Mouse (Mus musculus) embryo, embryonic 10 days (tissue): Measurements from ENCODE around the gene Slc39a5.

Experiments used
- DNase-seq: peaks from one replicate; pipeline ENCODE4 v3.0.0-alpha.2; 2015; ENCODE audit warnings: low spot score

Gene Slc39a5

DNA sequence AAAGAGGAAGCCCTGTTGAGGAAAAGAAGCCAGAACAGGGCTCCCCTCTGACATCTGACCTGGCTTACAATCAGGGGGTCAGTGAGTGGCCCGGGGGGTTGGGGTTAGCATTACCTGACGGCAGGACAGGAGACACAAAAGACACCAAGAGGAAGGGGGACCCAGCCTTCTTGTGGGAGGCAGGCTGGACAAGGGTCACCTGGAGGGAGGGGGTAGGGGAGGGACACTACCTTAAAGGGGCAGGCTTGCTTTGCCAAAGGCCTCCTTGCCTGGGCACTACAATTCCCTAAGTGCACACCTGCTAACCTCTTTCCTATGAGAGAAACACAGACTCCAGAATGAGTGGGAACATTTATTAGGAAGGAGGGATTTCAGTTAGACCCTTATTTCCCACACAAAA is at the start of gene Slc39a5:
Slc39a5 (minus strand) TSS at position 174 of the 400 bp plus-strand sequence.
- no peak for DNase-seq

DNA sequence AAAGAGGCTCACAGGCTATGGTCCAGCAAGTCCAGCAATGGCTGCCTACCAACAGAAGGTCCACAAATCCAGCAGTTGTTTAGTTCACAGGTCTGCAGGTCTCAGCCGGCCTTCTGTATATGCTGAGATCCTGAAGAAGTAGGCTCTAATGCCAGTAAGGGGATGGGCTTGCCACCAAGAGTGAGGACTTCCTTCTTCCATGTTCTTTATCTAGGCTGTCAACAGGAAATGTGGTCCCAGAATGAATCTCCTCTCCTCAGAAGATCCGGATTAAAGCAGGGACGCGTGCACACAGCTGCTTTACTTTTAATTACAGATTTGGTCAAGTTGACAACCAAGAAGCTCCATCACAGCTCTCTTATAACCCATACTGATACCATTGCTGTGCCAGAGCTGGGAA is 44.4 kb upstream of the Slc39a5 start:
- no peak for DNase-seq

DNA sequence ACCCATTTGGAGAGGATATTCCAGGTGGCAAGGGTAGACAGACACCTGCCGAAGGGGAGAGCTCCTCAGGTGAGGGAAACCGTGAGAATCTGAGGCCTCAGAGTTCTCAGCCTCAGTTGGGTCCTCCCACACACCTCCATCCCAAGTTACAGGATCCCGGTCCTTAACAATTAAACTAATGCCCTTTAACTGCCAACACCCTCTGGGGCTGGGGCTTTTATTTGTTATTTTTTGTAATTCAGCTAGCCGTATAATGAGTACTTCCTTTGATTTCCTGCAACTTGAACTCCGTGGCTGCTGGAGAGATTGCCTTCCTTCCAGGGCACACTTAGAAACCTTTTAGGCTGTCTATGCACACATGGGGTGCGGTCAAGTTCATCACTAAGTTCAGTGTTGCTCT is 43.3 kb upstream of the Slc39a5 start:
- DNase-seq = no peak

DNA sequence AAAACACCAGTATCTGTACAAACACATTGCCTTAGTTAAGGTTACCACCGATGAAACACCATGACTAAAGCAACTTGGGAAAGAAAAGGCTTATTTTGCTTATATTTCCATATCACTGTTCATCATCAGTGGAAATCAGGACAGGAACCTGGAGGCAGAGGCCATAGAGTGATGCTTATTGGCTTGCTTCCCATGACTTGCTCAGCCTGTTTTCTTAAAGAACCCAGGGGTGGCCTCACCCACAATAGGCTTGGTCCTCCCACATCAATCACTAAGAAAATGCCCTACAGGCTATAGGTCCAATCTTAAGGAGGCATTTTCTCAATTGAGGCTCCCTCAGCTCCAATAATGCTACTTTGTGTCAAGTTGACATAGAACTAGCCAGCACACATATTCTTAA is 41.7 kb upstream of the Slc39a5 start:
- no peak for DNase-seq

DNA sequence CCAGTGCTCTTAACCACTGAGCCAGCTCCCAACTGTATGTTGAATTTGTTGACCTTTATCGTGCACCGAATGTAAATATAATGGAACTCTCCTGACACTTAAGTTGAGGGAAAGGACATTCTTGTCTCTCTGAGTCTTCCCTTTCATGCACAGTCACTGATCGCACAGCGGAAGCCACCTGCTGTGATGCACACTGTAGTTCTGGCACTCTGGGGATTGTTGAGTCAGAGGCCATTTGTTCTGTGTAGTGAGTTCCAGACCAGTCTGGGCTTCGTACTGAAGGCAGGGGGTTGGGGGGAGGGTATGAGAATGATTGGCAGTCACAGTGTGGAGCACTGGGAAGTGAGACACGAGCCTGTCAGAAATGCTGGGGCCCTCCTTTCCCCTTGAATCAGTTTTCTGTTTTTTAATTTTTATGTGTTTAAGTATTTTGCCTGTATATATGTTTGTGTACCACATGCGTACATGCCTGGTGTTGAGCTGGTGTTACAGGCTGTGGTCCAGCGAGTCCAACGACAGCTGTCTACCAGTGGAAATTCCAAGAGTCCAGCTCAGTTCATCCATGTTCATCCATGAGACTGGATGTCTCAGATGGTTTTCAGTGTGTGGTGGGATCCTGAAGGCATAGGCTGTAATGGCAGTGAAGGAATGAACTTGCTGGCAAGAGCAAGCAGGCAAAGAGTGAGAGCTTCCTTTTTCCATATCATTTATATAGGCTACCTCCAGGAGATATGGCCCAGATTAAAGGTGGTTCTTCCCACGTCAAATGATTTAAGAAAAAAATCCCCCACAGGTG is 40.5 kb upstream of the Slc39a5 start:
- no peak for DNase-seq

DNA sequence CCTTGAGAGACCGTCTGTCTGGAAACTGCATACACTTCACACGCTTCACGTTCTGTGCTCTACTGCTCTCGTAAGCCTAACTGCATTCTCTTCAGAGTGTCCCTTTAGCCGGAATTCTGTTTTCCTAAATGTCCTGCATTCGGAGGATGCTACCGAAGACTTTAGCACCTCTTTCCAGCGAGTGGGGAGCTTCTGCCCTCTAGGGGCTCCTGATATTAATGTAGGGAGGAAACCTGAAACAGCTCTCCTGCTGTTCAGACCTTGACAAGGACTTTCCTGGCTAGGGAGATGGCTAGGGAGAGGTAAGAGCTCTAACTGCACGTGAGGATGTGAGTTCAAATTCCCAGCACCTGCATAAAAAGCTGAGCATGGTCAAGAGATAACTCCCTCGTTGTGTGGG is 39.4 kb upstream of the Slc39a5 start:
- peak; percentile 20 for DNase-seq

DNA sequence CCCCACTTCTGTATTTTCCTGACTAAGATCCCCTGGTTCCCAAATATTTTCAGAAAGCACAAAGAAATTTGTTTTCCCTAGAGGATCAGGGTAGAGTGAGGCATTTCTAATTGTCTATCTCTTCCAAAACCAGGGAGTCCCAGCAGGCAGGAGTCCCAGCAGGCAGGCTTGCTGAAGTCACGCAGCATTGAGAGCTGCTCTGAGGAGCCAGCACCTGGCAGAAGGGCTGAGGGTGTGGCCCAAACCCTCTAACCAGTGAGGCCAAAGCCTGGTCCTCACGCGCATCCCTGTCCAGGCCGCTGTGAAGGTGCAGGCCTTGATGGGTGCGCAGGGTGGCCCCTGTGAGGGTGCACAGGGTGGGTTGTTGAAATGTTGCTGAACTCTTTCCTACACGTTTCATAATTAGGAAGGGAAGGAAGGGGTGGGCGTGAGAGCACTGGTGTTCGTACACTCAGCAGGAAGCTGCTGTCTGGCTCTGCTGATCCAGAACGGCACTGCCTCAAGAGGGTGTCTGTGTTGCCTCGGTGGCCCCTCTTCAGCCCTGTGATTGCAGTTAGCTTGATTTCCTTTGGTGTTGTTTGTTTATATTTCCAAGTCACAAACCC is 37.7 kb upstream of the Slc39a5 start:
- no peak for DNase-seq

DNA sequence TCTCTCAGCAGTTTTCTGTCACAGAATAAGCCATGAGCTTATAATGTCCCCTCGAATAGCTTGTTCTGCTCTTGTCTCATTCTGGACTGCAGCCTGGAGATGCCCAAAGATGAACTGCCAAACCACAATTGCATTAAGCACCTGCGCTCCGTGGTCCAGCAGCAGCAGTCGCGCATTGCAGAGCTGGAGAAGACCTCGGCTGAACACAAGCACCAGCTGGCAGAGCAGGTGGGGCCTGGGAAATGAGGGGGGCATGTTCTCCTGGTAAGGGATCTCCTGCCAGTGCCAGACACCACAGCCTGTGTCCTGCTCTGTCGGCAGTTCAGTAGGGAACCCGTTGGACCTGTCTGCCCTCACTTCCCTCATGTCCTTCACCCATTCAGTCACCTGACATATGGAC is 35.3 kb upstream of the Slc39a5 start:
- no peak for DNase-seq

DNA sequence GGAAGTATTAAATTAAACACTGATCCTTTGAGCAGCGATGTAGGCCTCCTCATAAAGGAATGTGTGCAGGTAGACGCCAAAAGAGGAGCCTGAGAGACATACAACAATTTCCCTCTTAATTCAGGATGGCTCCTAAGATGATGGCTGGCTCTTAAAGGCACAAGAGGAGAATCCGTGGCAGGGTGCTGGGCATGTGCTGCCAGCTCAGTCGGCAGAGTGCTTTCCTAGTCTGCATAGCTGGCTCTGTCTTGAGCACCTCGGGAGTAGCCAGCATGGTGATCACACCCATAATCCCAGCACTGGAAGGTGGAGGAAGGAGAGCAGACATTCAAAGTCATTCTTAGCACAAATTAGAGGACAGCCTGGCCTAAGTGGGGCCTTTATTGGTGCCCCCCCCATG is 34.8 kb upstream of the Slc39a5 start:
- no peak for DNase-seq

DNA sequence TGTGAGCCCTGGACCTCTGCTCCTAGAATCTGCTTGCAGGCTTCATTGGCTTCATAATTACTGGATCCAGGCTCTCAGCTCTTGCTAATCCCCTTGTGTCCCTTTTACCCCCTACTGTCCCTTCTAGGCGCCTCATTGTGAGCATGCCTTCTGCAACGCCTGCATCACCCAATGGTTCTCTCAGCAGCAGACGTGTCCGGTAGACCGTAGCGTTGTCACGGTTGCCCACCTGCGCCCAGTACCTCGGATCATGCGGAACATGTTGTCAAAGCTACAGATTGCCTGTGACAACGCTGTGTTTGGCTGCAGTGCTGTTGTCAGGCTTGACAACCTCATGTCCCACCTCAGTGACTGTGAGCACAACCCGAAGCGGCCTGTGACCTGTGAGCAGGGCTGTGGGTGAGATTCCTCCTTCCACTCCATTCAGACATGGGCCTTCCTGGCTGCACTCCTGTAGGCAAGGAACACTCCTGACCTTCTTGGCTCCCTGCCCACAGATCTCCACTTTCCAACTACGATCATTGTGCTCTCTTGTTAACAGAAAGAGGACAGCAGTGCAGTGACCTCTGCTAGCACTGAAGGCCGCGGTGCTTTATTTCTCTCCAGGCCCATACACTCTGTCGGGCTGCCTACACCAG is 34.3 kb upstream of the Slc39a5 start:
- DNase-seq = no peak

DNA sequence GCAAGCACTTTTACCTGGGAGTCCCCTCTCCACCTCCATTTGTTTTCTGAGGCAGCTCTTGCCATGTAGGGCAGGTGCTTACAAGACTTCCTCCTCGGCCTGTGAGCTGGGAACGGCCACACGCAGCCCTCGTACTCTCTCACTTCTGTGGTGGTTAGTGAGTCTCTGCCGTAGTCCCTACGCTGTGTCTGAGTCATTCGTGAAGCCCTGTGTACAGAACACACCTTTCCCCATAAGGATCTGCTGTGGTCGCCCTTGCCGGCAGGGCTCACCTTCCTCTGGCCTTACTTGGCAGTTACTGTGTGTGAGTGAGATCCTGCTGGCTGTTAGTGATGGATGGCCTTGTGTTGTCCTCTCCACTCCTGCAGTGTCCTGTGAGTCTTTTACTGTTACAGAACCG is 33.7 kb upstream of the Slc39a5 start:
- no peak for DNase-seq

DNA sequence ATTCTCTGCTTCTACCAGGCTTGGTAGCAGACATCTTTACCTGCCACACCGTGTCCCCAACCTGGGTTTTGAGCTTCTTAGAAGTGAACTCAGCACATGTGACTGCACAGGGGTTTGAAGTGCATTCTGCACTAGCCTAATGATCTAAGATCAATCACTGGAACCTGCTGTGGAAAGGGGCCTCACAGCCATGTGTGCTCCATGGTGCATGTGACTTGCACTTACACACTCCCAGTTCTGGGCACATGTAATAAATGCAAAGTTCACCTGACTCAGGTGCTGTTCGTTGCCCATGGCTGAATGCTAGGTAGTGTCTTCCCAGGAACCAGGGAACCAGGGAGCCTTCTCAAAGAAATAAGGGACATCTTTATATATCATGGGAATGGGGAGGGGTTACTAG is 32.4 kb upstream of the Slc39a5 start:
- DNase-seq = no peak

DNA sequence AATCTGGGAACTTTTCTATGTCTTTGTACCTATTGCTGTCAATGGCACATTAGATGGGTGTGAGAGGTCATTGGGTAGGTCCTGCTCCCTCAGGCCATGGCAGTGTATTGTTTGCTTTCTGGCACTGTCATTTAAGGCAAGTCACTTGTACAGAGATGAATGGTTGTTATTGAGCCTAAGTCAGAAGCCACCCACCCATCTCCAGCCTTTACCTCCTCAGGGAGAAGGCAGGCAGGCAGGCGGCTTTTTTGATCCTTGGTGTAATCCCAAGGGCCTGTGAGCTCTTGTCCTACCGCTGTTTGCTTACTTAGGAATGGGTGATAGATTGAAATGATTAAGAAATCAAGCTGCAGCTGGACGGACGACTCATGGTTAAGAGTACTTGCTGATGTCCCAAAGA is 28.4 kb upstream of the Slc39a5 start:
- no peak for DNase-seq

DNA sequence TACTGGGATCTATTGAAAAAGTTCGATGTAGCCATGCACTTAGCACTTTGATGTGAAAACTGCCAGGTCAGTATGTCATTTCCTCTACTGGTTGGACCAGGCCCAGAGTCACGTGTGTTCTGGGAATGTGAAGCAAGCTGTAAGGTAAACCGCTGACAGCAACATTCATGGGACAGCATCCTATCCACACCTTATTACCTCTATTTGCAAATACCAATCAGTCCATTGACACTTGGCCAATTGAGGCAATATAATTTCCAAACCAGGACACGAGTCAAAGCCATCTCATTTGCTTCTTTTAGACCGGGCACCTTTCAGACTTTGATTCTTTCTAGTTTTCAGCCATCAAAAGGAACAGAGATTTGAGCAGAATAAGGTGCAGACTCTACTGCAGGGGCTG is 28.0 kb upstream of the Slc39a5 start:
- no peak for DNase-seq

DNA sequence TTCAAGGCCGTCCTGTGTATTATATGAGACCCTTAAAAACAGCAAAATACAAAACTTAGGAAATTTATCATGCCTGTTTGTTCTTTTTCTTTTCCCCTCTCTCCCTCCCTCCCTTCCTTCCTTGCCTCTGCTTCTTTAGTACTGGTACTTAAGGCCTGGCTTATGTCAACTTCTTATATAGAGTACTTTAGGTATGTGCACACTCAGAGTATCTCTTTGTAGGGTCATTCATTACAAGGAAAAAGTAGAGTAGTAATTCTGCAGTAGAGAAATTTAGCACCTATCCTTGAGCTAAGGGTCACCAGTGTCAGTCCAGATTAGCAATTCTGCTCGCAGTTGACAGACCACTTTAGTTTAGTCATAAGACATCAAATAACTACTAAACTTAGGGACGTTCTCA is 24.2 kb upstream of the Slc39a5 start:
- DNase-seq = no peak

DNA sequence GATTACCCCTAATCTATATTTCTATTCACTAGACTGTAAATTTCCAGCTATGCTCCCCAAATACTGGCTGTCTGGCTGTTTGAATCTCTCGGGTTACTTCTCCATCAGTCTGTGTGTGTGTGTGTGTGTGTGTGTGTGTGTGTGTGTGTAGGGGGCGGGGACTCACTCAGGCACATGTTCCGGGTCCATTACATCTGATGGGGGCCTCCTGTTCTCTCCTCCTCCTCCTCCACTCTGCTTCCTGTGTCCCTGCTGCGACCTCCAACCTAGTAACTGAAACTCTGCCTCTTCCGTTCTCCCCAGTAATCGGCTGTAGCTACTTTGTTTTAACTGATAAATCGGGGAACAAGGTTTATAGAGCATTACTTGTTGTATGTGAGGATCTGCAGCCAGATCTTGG is 23.6 kb upstream of the Slc39a5 start:
- peak; percentile 18 for DNase-seq

DNA sequence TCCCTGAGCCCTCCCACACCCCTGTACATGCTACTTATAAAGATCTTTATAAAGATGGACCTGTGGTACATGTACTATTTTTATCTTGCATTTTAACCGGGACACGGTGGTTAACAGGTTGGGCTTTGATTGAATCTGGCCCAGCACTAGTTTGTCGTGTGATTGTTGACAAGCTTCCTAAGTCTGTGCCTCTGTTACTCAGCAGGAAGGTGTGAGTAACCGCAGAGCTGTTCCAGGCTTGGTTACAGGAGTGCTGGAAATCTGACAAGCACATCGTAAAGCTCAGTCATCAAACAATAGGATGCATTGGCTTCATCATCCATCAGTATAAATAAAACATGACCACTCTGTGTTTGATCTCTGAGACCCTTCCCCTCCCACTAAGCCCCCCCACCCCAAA is 21.4 kb upstream of the Slc39a5 start:
- DNase-seq = no peak

DNA sequence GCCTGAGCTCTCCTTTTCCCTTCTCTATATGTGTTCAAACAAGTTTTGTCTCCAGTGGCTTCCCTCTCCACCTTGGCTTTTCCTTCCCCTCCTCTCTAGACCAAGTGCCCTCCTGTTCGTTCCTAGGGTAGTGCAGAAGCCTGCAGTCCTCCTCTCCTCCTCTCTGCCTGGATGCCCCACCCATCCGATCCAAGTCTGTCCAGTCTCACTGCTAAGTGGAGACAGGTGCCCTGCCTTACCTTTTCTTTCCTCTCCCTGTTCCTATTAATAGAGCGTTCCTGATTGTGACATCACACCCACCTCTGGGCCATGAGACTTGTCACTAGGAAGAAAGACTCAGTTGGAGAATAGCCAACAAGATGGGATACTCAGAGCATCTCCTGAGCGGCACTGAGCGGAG is 13.8 kb upstream of the Slc39a5 start:
- no peak for DNase-seq

DNA sequence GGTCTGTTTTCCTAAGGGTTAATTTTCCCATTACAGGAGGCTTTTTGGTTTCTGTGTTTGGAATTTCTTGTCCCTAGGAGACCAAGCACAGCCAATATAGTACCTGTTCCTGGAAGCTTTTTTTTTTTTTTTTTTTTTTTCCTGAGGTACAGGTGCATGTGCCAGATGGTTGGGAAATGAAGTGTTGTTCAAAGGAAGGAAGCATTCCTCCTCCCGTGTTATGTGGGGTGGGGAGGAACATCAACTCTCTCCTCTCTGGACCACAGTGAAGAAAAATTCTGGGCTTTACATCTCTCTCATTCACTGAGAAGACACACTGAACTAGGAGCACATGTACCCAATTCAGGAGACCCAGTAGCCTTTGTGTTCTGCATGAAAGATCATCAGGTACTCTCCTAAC is 12.0 kb upstream of the Slc39a5 start:
- DNase-seq = no peak

DNA sequence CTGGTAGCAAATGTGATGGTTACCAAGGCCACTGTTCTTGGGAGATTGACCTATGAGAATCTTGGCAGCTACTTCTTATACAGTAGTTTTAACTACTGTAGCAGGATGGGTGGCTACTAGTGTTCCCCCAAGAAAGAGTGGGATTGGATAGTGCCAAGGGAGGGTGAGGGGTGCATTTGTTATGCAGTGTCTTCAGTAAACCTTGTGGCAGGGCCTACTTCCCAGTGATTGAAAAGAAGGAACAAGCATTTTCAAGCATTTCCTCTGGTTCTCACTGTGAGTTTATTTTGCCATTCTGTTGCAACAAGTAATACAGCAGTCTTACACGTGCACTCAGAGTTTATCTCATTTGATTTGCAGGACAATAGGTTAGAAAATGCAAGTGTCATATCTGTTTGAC is 11.5 kb upstream of the Slc39a5 start:
- DNase-seq = no peak

DNA sequence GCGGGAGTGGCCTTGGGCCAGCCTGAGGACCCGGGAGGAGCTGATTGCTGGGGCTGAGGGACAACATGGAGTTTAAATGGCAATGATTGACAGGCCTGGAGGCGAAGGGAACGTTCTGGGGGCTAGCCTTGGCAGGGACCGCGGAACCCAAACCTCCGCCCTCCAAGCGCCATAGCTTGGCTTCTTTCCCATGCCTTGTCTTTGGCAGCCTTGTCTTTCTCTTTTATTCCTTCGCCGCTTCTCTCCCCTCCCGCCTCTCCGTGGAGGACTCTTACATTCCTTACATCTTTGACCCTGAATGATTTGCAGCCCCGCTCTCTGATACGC is 11.0 kb upstream of the Slc39a5 start:
- peak; percentile 42 for DNase-seq

DNA sequence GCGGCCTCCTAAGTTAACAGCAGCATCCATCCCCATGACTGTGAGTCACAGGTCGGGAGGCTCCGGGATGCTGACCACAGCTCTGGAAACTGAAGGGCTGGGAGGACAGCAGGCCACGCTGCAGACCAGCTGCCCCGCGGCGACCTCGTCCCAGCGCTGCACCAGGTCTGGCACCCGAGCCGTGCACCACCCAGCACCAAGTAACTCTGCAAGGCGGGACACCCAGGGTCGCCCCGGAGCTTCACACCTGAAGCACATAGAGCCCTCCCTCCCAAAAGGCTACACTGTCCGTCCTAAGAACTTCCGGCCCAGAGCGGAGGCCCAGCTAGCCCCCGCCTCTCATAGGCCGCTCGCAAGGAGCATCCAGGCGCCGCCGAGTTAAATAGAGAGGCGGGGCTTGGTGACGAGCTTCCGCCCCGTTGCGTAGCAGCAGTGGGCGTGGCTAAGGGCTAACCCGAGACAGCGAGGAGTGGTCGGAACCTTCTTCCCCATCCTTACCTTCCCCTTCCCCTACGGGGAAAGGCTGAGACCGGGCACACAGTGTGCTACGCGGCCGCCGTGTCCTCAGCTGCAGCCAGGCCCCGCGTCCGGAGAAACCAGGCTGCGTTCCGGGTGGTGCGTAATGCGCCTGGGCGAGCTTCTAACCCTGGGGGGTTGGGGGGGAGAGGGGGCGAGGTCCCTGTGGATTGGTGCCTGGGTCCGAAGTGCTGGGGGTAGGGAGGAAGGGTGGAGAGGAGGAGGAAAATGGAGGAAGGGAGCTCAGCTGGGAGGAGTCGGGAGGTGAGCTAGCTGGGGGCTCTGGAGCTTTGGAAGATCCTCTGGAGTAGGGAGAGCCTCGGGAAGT is 10.4 kb upstream of the Slc39a5 start, which contains the start of the genes Nabp2 and Rnf41:
Nabp2 (minus strand) TSS at position 282 of the 844 bp plus-strand sequence.
Rnf41 (plus strand) TSS at position 447 of the 844 bp plus-strand sequence.
- DNase-seq = peak; percentile 100

DNA sequence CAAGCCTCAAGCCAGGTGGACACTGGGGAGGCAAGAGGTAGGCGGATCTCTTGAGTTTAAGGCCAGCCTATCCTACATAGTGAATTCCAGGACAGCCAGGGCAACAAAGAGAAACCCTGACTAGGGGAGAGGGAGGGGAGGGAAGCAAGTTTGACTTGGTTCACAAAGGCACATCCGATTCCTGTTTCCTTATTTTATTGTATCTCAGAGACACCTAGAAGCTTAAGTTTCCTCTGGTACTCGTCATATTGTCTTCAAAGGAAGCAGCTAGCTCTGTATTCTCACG is 9.5 kb upstream of the Slc39a5 start:
- DNase-seq = no peak
